Mouse (Mus musculus) ES-CJ7 (cell line): ENCODE results near the gene Clk4.

Experiments
- DNase-seq: peaks from one replicate; pipeline ENCODE4 v3.0.0; 2011; ENCODE audit warnings: low read depth, low spot score

The Clk4 gene

DNA sequence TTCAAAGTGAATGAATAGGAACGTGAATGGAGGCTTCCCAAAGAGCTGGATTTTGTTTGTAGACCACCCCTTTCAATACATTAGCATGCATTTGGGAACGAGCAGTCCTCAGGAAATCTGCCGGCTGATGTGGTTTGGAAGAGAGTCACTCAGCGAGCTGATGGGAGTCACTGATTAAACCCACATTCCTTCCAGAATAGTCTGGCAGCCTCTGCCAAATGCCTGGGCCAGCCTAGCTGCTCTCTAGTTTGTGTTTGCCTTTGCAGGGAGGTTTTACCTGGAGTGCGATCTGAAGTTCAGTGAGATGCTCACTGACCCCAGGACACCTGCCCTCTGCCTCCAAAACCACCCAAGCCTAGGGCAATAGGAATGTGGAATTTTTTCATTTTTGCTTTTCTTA is 46.8 kb downstream of the Clk4 start:
- no peak for DNase-seq

GRCm38 (mm10) chr11:51311846-51312245 is 50.3 kb downstream of the Clk4 start:
- DNase-seq = no peak

GRCm38 (mm10) chr11:51315991-51316810 is 54.7 kb downstream of the Clk4 start:
- DNase-seq = no peak

GRCm38 (mm10) chr11:51320609-51321008 is 59.1 kb downstream of the Clk4 start:
- no peak for DNase-seq

- DNase-seq = no peak
Measured at GRCm38 (mm10) chr11:51326908-51327307, 65.4 kb downstream of the Clk4 start.

GRCm38 (mm10) chr11:51328387-51328942 is 66.9 kb downstream of the Clk4 start:
- no peak for DNase-seq

- no peak for DNase-seq
Measured at GRCm38 (mm10) chr11:51329837-51330714, 68.5 kb downstream of the Clk4 start.
